Mouse (Mus musculus) ES-E14 (cell line): ENCODE results near the gene Mycbpap. TPM values are rescaled to one million over a fixed set of nuclear protein-coding genes. Genes with fewer than 3 reads are reported as not detected.

Experiments
- DNase-seq: peaks from one replicate; pipeline ENCODE4 v3.0.0-alpha.2; 2013; ENCODE audit warnings: low read depth, low spot score
- H3K27ac ChIP-seq: 2 replicates; pipeline ENCODE4 v1.5.1; 2012; ENCODE audit warnings: low read depth, mild to moderate bottlenecking, low read length, moderate library complexity, mixed read lengths; ENCODE audit not compliant: poor library complexity, insufficient read depth, severe bottlenecking
- H3K36me3 ChIP-seq: 2 replicates; pipeline ENCODE4 v1.6.1; 2012; ENCODE audit warnings: mild to moderate bottlenecking, low read length, moderate library complexity, mixed read lengths; ENCODE audit not compliant: control insufficient read depth, poor library complexity, insufficient read depth, severe bottlenecking
- H3K4me1 ChIP-seq, 2 experiments: fragments of 150-350 bp in 1 of 2; sonication (generic) in 1 of 2; 2 replicates each; pipeline ENCODE4 v1.6.1; 2012; ENCODE audit warnings: low read length in 2 of 2, mild to moderate bottlenecking in 1 of 2, mixed read lengths in 1 of 2; ENCODE audit not compliant: control insufficient read depth in 2 of 2, insufficient read depth in 2 of 2, poor library complexity in 1 of 2
- H3K4me3 ChIP-seq, 2 experiments: fragments of 150-350 bp in 1 of 2; sonication (generic) in 1 of 2; 2 replicates each; pipeline ENCODE4 v1.5.1; 2012; ENCODE audit warnings: low read length in 2 of 2, low read depth in 1 of 2, mild to moderate bottlenecking in 1 of 2, mixed read lengths in 1 of 2; ENCODE audit not compliant: insufficient read depth in 1 of 2, poor library complexity in 1 of 2, severe bottlenecking in 1 of 2
- H3K9ac ChIP-seq: 2 replicates; pipeline ENCODE4 v1.6.1; 2012; ENCODE audit warnings: low read depth, mild to moderate bottlenecking, low read length, mixed read lengths; ENCODE audit not compliant: poor library complexity, insufficient read depth, severe bottlenecking
- H3K9me3 ChIP-seq: fragments of 150-350 bp; sonication (generic); 2 replicates; pipeline ENCODE4 v1.6.1; 2012; ENCODE audit warnings: low read depth, mild to moderate bottlenecking, low read length; ENCODE audit not compliant: control insufficient read depth, insufficient read depth
- CHD2 ChIP-seq: IDR thresholded peaks from 2 replicates; pipeline ENCODE4 v1.6.1; 2014; ENCODE audit warnings: mild to moderate bottlenecking, low read depth, low read length, inconsistent platforms
- HCFC1 ChIP-seq: IDR thresholded peaks from 2 replicates; pipeline ENCODE4 v1.6.1; 2012; ENCODE audit warnings: low read length, inconsistent platforms, borderline replicate concordance; ENCODE audit not compliant: insufficient read depth
- MAFK ChIP-seq: IDR thresholded peaks from 2 replicates; pipeline ENCODE4 v1.6.1; 2014; ENCODE audit warnings: mild to moderate bottlenecking, low read depth, low read length, inconsistent platforms; ENCODE audit not compliant: insufficient read depth
- ZC3H11A ChIP-seq: IDR thresholded peaks from 2 replicates; pipeline ENCODE4 v1.6.1; 2012; ENCODE audit warnings: low read depth, mild to moderate bottlenecking, inconsistent platforms, low read length, borderline replicate concordance
- ZNF384 ChIP-seq: IDR thresholded peaks from 2 replicates; pipeline ENCODE4 v1.6.1; 2012; ENCODE audit warnings: low read depth, low read length, inconsistent platforms
- in situ Hi-C, 2 experiments: fragments of 600-800 bp; cut with MboI; formaldehyde crosslinking; loops; one replicate each; pipeline ENCODE4 v1.15.1; 2025; ENCODE audit warnings: low sequenced_read_pairs in 2 of 2, inconsistent platforms in 1 of 2; ENCODE audit not compliant: unreplicated experiment in 2 of 2
- total RNA-seq: library from RNA; depleted of rRNA; stranded (reverse); fragments of 300-350 nt; gene quantifications from 2 replicates; pipeline ENCODE4 v1.2.3, GENCODE M21; 2012; rRNA removed

The Mycbpap gene
- total RNA-seq, 1 experiment, result 0.45 TPM

- Histone ChIP-seq H3K4me3 (no peak overlapping the region), H3K36me3 (no peaks in the 10 kb centered on the region), H3K9me3 (no peaks in the 10 kb centered on the region), H3K9ac (no peak overlapping the region), H3K27ac (no peak overlapping the region), H3K4me1 (peaks cover 0 to 5% of the 10 kb centered on the region in 2 experiments; a peak in 2 of 4 replicates)
- no peak for DNase-seq
- in situ Hi-C loops, result no loop called here
- TF ChIP-seq ZNF384, result no peak
- TF ChIP-seq MAFK, result no peak
- no peak for TF ChIP-seq HCFC1
- no peak for TF ChIP-seq CHD2
- TF ChIP-seq ZC3H11A, result no peak
Observed at GRCm38 (mm10) chr11:94455161-94455820, 66.3 kb downstream of the Mycbpap start.

DNA sequence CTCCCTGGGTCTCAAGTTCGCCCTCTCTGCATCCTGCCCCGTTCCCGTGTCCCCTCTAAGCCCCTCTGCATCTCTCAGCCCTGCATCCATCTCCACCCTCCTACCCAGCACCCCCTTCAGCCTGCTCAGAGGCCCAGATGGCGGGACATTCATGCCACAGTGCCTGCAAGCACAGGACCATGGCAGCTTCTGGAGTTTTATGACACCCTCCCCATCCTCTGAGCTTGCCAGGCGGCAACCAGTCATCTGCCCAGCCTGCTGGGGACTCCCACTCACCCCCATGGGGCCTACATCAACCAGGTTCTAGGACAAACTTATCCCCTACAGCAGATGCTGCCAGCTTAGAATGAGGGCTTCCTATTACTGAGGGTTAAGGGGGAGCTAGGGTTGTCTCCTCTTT, 66.8 kb downstream of the Mycbpap start:
- Histone ChIP-seq H3K27ac (no peak overlapping the region), H3K36me3 (no peaks in the 10 kb centered on the region), H3K9ac (no peak overlapping the region), H3K9me3 (no peaks in the 10 kb centered on the region), H3K4me1 (peaks cover 0 to 5% of the 10 kb centered on the region in 2 experiments; a peak in 2 of 4 replicates), H3K4me3 (no peak overlapping the region)
- TF ChIP-seq MAFK, result no peak
- TF ChIP-seq ZNF384, result no peak
- no peak for TF ChIP-seq ZC3H11A
- no peak for TF ChIP-seq HCFC1
- no peak for TF ChIP-seq CHD2
- DNase-seq, result no peak
- in situ Hi-C loops, result no loop called here

Other genes with a start within 250 kb of the Mycbpap start
- 0.40 TPM in 1 of 2 replicates, not detected in the other for gene Gm21885, start 239.9 kb downstream of the Mycbpap start, total RNA-seq
- 60.3 and 66.8 TPM in 2 replicates for gene Luc7l3, start 199.8 kb downstream of the Mycbpap start, total RNA-seq
- 29.2 and 42.7 TPM in 2 replicates for gene Ankrd40, start 193.7 kb downstream of the Mycbpap start, total RNA-seq
- 0.79 and 1.5 TPM in 2 replicates for gene Abcc3, start 128.7 kb downstream of the Mycbpap start, total RNA-seq
- 1.6 and 2.2 TPM in 2 replicates for gene Cacna1g, start 47.5 kb downstream of the Mycbpap start, total RNA-seq
- 0.26 and 0.71 TPM in 2 replicates for gene Spata20, start 35.6 kb downstream of the Mycbpap start, total RNA-seq
- gene Epn3, start 21.8 kb downstream of the Mycbpap start, total RNA-seq, result 0.48 and 1.7 TPM in 2 replicates
- 2.1 and 2.4 TPM in 2 replicates for gene Rsad1, start 27.5 kb upstream of the Mycbpap start, total RNA-seq
- gene Chad, start 43.3 kb upstream of the Mycbpap start, total RNA-seq, result 0.11 TPM in 1 of 2 replicates, not detected in the other
- gene Acsf2, start 80.1 kb upstream of the Mycbpap start, total RNA-seq, result 5.9 and 7.4 TPM in 2 replicates
- gene Lrrc59, start 108.0 kb upstream of the Mycbpap start, total RNA-seq, result 215 and 282 TPM in 2 replicates
- 37.2 and 56.3 TPM in 2 replicates for gene Mrpl27, start 132.0 kb upstream of the Mycbpap start, total RNA-seq
- 46.1 and 57.3 TPM in 2 replicates for gene Eme1, start 132.2 kb upstream of the Mycbpap start, total RNA-seq
- gene Xylt2, start 155.8 kb upstream of the Mycbpap start, total RNA-seq, result 58.0 and 91.2 TPM in 2 replicates
- 0.18 TPM in 1 of 2 replicates, not detected in the other for gene Gm11541, start 182.8 kb upstream of the Mycbpap start, total RNA-seq
- 0.32 and 0.54 TPM in 2 replicates for gene Cdc34b, start 220.0 kb upstream of the Mycbpap start, total RNA-seq